Mouse (Mus musculus) urinary bladder, postnatal 4 days (tissue): ENCODE results near the gene Dhrs7.
A peak's percentile ranks its signal among the peaks of the same experiment; 100 is the strongest.
"Not testable (repeated sequence)": the region's sequence is repeated elsewhere in the genome, so short reads cannot be mapped to it uniquely, and the experiment has no call there.

Source experiments
- DNase-seq, 2 experiments: peaks; one replicate each; pipeline ENCODE4 v3.0.0; 2021 to 2022; ENCODE audit warnings: low spot score in 2 of 2

Gene Dhrs7

DNA sequence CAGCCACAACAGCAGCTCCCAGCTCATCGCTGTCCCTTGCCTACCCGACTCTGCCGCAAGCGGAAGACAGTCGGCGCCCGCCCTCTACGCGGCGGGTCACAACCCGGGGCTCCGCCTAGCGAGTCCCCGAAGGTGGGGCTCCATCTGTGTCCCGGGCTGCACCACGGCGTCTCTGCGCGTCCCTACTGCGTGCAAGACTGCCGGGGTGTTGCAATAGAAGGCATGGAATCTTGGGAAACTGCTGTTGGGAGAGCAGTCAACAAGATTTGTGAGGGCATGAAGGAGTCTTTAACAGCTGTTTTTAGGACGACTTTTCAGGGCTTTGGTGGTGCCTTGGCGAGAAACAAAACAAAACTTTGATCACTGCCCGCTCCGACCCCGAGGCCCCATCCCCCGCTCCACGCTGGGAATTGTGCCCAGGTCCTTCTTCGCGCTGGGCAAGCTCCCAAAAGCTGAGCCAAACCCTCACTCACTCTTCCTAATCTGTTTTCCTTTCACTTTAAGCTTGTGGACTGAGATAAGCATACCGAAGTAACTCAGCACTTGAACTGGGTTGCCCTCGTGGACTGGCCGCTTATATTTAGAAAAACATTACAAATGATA is at the start of gene Dhrs7:
Dhrs7 (minus strand) TSS at position 175 of the 603 bp plus-strand sequence.
- peak; percentile 83 to 85 for DNase-seq

DNA sequence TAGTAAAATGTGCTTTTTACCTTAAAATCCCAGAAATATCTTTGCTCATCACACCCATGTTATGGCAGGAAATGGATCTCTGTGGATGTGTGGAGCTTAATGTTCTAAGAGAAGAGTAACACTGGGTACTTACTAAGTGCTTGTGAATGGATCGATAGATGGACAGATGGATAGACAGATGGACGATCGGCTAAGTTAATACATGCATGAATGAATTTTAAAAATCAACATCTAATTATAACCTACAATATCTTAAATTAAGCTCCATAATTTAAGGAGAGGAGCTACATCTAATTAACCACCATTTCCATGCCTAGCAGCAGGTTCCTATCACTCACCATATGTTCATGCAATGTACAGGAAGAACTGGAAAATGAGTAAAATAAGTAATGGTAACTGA is 45.3 kb upstream of the Dhrs7 start:
- no peak for DNase-seq

DNA sequence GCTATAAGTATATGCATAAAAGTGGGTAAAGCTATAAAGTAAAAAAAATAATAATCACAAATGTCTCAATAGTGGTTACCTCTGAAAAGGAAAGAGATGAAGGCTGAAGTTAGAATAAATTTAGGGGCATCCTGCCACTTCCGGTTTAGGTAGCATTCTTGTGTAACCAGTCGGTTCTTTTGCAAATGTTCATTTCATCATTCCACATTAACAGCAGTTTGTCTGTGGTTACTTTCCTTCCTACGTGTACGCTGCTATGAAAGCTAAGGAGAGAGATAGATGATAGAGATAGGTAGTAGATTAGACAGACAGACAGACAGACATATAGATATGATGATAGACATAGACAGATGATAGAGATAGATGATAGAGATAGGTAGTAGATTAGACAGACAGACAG is 39.4 kb upstream of the Dhrs7 start:
- DNase-seq = no peak

DNA sequence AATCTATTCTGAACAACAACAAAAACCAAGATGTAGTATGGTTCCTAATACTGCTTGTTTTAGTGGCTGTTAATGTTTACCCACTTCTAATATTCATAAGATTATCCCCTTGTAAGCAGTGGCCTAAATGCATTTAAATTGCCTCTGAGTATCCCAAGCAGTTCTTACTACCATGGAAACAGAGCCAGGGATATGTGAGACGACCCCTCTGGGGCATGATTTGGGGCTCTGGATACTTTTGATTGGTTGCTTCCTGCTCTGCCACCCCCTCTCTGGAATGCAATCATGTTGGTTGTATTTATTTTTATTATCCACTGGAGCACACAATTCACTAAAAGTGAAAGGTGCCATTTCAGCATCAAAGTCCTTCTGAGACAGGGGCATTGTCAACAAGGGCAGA is 35.3 kb upstream of the Dhrs7 start:
- DNase-seq = no peak

DNA sequence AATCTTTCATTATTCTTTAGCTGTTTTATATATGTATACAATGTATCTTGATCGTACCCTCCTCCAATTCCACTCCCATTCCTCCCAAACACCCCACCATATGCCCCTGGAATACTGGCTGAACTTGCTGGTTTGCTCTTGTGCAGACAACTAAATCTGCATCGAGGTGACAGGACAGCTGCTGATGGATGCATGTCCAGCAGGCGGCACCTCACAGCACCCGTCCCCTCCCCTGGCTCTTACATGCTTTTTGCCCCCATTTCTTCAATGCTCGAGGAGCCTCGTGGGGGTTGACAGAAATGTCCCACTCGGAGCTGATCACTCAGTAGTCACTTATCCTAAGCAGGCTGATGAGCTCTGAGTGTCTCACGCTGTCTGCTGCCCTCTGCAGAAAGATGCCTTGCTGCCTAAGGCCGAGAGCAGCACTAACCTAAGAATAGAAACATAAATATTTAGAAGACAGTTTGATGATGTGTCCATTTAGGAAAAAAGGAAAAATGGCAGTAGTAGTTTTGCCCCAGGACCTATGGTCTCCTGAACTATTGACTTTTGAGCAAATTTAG is 30.3 kb upstream of the Dhrs7 start:
- DNase-seq = no peak

DNA sequence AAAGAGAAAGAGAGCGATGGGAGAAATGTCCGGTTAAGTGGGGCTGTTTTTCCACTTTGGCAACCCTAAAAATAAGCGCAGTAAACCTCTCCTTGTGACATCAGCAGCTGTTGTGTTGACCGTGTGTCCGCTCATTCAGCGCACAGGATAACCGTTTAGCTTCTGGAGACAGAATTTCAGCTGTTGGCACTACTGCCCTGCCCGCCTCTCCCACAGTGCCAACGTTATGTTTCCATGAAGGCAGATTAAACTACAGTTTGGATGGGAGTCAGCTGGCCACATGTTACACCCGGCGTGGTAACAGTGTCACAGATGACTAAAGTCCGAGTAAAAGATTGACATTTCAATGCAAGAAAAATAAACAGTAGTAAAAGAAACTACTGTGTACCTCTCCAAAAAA is 29.7 kb upstream of the Dhrs7 start:
- DNase-seq = no peak

DNA sequence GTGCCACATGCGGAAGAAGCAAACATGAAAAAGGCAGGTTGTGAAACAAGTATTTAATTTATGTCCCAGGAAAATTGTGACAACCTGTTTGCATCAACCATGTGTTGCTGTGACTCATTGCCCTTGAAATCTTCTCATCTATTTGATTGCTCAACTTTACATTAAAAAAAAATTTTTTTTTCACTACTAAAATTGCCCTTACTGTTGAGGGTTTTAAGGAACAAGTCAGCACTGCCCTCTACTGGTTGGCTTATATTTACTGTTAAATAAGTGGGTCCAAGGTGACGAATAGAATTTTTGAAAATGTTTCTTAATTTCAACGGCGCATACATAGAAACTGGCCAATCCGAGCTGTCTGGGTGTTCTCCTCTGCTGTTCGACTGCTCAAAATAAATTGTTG is 29.2 kb upstream of the Dhrs7 start:
- no peak for DNase-seq

DNA sequence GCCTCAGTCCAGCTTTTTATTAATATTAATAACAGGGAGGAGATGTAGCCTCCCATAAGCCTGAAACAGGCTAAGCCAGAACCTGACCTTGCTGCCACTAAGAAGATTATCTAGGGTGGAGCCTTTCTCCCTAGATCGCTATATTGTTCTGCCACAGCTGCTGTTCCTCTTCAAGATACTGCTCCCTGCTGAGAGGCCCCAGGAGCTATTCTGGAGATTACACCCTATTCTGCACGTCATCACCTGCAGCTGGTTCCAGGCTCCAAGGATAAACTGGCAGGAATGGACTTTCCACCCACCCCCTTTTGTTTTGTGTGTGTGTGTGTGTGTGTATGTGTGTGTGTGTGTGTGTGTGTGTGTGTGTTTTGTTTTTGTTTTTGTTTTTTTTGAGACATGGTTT is 23.6 kb upstream of the Dhrs7 start:
- DNase-seq = not testable (repeated sequence)

DNA sequence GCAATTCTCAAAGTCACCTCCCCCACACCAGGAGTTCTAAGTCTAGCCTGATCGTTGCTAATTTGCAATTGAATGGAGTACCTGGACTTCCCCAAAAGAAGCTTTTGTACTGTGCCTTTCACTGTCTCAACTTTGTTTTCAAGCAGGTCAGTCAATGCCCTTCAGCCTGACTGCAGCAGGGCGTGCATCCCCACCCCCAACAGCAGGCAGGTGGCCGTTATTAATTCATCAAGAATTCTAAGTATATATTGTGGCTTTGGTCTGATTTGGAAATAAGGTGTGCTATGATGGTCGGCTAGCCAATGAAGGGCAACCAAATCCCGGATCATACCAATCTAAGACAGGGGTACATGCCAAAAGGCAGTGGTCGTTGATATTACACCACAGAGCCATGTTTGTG is 23.0 kb upstream of the Dhrs7 start:
- not testable (repeated sequence) for DNase-seq

DNA sequence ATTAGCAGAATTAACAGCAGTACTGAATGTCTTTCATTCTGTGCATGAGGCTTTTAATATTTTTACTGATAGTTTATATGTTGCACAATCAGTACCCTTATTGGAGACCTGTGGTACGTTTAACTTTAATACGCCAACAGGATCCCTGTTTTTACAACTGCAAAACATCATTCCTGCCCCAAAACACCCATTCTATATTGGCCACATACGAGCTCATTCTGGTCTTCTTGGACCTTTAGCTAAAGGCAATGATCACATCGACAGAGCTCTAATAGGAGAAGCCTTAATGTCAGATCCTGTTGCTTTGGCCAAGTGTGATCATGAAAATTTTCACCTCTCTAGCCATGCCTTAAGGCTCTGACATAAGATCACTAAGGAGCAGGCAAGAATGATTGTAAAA is 21.9 kb upstream of the Dhrs7 start:
- DNase-seq = not testable (repeated sequence)

DNA sequence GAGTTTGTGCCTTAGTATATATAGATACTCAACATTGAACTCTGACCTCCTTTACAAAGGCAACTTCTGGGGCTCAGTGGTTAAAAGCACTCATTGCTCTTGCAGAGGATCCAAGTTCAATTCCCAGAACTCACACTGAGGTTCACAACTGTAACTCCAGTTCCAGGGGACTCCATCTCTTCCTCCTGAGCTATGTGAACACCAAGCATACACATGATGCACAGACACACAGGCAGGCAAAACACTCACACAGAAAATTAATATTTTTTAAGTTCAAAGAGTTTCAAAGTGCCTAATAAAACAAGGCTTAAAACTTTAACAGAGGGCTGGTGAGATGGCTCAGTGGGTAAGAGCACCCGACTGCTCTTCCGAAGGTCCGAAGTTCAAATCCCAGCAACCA is 18.9 kb upstream of the Dhrs7 start:
- no peak for DNase-seq

DNA sequence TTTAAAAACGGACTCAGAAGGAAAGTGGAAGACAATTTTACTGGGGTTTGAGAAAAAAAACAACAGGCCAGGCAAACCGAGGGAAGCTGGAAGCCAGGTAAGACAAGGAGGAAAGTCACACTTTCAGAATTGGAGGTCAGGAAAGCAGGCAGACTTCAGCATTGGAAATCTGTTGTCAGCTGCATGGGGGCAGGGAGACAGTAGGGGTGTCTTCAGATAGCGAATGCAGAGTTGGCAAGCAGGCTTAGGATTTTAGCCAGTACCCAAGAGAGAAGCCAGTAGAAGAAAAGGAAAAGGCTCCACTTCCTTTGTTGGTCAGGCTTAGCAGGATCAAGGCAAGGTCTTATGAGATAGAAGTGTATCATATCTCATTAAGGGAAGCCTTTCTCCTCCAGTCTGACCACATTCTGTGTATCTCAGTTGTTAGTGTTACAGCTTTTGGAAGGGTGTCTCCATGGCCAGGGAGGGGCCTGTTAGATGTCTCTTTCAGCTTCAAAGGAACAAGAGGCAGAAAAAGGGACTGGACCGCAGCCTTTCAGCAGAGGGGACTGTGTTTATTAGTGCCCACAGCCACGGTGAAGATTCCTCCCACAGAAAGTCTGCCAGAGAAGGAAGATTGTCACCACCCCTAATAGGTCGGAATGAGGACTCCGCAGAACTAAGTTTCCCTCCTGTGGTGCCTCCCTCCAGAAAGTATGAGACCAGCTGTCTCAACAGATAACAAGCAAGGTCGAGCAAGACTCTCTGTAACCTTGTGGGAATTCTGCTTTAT is 18.0 kb upstream of the Dhrs7 start:
- DNase-seq = no peak

DNA sequence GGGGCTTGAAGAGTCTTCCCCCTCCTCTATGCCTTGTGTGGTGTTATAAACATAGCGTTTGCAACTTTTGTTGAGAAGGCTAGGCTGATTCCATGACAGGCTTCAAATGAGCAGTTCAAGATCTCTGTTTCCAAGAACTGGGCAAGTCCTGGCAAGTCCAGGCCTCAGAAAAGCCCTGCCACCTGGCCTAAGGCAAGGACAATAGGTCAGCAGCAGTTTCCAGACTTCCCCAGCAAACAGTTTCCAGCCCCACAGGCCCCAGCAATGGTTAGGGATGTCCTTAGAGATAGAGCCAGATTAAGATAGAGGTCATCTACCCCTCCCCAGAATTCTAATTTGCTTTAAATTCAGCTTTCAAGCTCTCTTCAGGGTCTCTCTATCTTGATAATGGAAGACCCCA is 17.2 kb upstream of the Dhrs7 start:
- DNase-seq = no peak

DNA sequence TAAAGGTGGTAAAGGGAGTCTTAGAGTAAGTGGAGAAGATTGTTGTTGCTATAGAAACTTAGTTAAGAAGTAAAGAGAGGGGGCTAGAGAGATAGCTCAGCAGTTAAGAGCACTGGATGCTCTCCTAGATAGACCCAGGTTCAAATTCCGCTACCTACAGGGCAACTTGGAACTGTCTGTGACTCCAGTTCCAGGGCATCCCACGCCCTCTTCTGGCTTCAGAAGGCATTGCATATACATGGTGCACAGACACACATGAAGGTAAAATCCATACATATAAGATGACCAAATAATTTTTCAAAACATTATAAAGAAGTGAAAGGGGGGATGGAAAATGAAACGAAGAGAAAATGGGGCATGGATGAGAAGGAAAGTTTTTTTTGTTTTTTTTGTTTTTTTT is 14.9 kb upstream of the Dhrs7 start:
- no peak for DNase-seq

DNA sequence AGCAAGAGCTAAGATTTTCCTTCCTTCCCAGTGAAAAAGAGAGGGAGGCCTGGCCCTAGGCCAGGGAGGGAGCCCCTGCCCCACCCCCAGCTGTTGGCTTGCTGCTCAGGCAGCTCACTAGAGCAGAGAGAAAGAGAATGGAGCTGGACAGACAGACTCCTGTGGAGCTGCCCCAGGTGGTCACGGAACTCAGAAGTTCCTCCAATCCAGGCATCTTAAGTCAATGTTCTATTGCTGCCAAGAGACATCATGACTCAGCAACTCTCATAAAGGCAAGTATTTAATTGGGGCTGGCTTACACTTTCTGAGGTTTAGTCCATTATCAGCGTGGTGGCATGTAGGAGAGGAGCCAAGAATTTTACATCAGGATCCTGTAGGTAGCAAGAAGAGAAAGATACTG is 10.1 kb upstream of the Dhrs7 start:
- DNase-seq = no peak

DNA sequence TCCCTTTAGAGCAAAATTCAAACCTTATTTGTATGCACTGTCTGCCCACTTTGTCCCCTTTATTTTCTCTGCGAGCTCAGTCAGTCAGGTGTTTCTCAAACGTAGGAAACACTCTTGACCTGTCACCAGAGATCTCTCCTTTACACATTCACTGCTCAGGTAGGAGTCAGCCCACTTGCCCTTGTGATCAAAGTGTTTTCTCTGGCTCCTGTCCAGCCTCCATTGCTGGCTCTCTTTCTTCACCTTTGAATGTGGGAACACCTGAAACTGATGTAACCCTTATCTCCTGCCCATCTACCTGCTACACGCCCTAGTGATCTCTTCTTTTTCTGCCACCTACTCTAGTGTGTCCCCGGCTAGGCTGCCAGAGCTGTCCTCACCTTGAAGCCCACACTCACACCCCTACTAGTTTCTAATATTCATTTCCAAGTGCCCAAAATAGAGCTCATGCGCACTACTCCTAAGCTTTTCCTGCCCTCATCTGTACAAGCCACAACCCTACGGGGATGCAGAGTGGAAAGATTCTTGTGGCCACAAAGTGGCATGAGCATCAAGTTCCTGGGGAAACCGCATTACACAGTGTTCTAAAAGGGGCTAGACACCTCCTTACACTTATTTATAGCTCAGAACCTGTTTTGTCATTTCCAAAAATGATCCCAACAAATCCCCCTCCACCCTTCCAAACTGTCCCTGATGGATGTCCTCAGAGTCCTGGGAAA is 9.5 kb upstream of the Dhrs7 start:
- no peak for DNase-seq

DNA sequence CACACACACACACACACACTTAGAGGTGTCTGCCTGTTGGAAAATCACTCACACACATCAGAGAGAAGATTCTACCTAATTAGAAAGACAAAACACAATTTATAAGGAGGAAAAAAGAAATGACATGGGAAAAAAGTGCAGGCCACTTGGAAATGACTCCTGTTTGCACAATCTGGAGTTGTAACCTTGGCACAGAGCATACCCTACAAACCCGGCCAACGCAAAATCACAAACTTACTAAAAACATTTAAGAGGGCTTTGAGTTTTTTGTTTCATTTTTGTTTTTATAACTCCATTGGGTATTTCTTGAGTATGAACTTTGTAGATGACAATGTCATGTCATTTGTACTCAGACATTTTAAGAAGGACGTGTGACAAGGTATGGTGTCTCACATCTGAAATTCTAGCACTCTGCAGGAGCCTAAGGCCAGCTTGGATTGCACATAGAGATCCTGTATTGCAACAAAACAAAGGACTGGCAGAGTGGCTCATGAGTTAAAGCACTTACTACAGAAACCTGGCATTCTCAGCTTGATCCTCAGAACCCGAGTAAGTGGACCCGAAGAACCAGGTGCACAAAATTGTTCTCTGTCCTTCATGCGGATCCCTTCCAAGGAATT is 6.9 kb upstream of the Dhrs7 start:
- peak in 1 of 2 experiments; percentile 6 for DNase-seq

DNA sequence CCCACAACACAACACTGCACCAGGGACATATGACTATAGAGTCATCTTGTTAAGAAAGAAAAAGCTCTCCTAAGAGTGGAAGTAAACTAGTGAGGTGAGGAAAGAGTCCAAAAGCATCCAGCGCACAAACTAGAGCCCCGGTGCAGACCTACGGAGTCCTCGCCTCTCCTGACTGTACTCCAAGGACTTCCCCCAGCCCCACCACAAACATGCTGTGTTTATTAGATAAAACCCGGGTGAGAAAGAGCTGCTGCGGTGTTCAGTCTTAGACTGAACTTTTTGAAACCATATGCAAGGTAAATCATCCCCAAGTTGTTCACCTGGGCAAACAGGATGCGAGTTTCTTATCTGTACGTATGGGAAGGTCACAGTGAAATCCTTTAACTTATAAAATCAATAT is 6.2 kb upstream of the Dhrs7 start:
- peak in 1 of 2 experiments; percentile 8 for DNase-seq

DNA sequence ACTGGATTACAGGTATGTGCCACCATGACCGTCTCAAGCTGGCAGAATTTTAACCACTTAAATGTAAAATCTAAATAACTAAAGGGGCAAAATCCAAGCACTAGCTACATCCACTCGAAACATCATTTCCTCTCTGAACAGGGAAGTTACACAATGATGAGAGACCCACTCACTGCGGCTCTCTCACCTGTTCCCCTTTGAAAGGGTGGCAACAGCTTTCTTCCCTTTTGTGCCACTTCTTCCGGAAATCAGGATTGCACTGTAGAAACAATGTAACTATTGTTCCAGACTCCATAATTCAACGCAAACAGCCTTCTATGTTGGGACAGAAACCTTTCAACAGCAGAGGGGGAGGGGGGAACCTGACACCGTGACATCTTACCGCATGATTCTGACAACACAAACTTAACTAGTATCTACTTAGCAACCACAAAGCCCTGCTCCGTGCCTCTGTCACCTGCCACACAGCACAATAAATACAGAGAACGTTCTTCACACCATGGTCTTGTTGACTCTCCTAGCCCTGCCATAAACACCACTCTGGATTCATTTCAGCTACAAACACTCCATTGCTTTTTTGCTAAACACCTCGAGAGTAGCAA is 3.3 kb upstream of the Dhrs7 start:
- no peak for DNase-seq

DNA sequence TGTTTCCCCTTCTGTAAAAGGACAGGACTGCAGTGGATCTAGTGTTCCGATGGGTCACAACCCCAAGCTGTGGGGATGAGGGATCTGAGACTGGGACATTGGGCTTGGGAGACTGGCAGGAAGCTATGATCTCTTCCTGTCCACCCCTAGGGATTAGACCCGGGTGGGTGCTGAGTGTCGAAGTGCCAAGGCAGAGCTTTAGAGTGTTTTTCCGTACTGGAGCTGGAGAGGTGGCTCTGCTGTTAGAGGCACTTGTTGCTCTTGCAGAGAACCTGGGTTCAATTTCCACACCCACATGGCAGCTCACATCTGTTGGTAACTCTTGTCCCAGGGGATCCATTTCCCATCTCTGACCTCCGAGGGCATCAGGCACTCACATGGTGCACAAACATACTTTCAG is 1.3 kb upstream of the Dhrs7 start:
- DNase-seq = no peak

DNA sequence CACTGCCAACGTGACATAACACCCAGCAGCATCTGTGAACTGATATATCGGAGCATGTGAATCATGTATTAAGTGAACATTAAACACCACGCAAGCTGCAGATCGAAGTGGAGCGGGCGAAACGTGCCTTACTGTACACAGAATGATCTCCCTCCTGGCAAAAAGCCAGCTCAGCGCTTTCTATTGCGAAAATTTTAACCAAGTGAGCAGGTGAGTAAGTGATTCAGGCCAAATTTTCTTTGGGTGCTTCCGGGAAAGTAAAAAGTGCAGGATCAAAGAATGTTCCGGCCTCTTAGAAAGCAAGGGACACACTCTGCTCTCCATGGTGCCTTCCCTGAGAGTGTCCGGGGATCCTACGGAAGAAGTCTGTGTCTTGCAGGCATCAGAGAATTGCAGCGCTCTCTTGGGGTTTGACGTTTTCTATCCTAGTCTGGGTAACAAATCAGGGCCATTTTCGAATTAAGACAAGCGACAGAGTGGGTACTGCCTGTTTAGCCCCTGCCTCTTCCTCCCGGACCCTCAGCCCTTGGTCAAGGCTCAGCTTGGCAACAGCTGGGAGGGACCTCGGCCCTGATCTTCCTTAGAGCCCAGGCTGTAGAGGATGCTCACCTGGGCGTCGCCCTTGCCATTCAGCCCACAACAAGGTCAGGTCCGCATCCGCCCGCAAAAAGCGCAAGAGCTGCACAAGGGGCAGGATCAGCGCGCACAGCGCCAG is 532 bp downstream of the Dhrs7 start:
- DNase-seq = no peak
